Mouse (Mus musculus): Measurements from ENCODE around the gene Car6.

GRCm38 (mm10) chr4:150202702-150203101 is 1.6 kb upstream of the Car6 start:
- no peak for TF ChIP-seq POLR2A (IDR thresholded peaks at IDR 0.05; ENCODE audit: borderline replicate concordance, extremely low read depth, low read depth, low read length)
- TF ChIP-seq CTCF (IDR thresholded peaks at IDR 0.05; ENCODE audit: insufficient read depth, low read length) = no peak

All from lung, adult 2 months (tissue).